Mouse (Mus musculus) heart, adult 11 months (tissue): ENCODE results near the gene Egf.

Source experiments
- DNase-seq: peaks from one replicate; pipeline ENCODE4 v3.0.0; 2022

Egf gene

GRCm38 (mm10) chr3:129714542-129715145 is 40.5 kb downstream of the Egf start:
- DNase-seq, result no peak

- DNase-seq, result no peak
Observed at GRCm38 (mm10) chr3:129708157-129708556, 47.0 kb downstream of the Egf start.

DNA sequence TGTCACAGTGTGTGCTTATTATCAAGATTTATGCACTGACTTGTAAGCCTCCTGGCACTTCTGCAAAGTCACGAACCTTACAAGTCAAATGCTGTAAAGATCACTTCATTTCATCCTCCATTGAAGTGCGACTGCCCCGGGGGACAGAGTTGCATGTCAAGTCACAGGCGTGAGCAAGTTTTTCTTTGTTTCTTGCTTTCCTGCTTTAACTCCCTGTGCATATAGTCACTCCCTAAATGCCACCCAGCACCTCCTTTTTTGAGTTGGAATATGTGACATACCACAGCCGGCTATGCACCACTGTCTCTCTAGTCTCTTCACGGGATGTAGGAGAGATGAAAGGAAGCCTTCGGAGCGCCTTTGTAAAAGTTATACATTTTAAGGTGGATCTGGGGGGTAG is 56.2 kb downstream of the Egf start:
- DNase-seq, result peak; percentile 73

DNA sequence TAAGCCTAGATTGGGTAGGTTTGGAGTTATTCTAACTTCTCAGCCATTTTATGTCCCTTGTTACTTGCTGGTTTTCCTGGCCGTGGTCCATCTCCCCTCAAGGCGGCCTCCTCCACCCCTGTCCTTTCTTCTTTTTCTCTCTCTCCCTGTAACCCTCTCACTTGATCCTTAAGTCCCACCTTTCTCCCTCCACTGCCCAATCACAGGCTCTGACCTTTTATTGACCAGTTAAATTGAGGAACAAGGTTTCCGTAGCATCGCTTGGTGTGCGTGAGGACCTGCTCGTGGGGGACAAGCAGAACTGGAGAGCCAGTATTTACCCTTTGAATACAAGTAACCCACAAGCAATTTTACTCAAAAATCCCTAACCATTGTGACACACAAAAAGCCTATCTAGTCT is 56.8 kb downstream of the Egf start:
- no peak for DNase-seq

GRCm38 (mm10) chr3:129697691-129698090 is 57.4 kb downstream of the Egf start:
- peak; percentile 56 for DNase-seq

- peak; percentile 71 for DNase-seq
Observed at GRCm38 (mm10) chr3:129695943-129696342, 59.2 kb downstream of the Egf start.

DNA sequence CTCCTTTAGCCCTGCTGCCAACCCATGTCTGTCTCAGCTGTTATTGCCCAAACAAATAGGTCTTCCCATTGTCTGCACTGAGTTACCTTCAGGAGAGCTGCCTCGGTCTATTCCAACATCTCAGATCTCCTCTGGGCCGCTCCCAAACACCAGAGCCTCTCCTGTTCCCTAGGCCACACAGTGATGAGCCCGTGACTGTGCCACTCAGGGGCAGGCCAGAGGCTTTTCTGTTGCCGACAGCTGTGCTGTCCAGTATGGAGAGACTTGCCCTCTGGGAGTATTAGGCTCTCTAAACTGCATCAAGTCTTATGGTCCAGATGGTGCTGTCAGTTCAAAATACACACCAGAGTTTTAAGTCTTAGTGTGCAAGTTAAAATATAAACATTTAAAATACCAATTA is 61.5 kb downstream of the Egf start:
- peak; percentile 55 for DNase-seq

DNA sequence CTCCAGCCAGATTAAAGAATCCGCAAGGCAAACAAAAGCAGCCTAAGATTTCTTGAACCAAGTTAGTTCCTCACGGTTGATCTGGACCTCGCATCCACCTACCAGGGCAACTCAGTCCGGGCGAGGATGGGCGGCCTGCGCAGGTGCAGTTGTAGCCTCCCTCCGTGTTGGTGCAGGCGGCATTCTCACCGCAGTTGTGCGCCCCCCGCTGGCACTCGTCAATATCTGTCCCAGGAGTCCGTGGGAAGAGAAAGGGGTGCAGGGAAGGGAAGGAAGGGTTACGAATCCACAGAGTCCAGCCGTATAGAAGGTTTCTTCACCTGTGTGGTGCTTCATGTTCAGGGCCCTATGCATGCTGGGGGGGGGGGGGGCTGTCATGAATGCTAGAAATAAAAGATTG is 62.3 kb downstream of the Egf start:
- DNase-seq, result peak; percentile 59

DNA sequence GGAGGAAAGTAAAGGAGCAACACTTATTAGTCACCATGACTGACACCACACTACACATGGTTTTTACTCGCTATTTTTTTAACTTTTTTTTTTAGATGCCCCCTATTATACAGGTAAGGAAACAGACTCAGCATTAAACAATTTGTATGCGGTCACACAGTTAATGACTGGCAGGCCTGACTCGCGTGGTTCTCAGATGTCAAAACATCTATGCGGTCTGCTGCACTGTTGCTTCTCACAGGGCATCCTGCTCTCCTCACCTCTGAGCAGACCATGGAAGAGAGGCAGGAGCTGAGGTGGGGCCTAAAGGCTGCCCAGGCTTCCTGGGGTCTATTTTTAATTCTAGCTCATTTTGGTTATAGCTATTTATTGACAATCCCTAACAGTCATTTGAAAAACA is 67.7 kb downstream of the Egf start:
- DNase-seq, result peak; percentile 60

DNA sequence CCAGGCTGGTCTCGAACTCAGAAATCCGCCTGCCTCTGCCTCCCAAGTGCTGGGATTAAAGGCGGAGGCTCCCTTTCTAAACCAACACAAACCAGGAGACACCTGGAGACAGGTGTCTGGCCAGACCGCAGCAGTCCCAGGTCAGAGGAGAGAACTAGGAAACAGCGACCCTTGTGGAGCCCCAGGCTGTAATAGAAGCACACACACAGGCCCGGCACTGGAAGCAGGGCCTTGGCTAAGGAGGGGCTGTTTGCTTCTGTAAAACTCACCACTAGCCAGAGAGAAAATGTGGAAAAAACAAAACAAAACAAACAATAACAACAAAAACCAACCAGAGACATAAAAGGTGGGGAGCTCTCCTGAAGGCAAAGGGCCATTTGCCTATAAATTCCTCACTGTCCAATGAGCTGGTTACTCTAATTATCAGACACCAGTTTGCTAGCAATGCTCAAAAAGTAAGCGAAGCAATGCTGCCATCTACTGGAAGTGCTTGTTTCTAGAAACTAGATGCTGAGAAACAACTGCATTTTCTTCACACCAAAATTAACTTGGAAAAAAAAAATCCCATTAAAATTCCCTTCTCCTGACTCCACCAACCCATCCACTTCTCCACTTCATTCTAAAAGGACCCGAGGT is 68.3 kb downstream of the Egf start:
- peak; percentile 83 for DNase-seq

GRCm38 (mm10) chr3:129686196-129686595 is 68.9 kb downstream of the Egf start:
- peak; percentile 80 for DNase-seq

DNA sequence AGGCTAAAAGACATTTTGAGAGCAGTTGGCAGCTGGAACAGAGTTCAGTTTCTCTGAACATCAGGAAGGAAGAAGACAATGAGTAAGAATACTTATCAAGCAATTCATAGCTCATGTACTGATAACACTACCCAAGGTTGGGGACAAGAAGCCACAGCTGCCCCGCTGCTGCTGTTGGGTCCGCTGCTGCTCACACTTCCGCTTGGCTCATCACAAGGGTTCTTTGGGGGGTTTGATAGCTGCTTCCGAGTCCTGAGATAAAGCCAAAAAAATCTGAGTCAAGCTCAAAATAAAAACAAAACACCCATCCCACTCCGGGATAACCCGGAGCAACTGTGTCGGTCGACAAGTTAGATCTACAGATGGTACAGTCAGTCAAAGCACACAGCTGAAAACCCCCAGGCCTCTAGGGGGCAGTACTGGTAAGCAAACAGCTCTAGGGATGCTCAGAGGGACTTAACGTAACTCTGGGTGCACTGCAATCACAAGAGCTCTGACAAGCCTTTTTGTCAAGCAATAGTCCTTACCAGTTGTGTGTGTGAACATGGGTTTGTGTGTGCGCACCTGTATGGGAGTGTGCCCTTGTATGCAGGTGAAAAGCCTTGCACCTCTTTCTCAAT is 71.9 kb downstream of the Egf start:
- DNase-seq, result peak; percentile 78

DNA sequence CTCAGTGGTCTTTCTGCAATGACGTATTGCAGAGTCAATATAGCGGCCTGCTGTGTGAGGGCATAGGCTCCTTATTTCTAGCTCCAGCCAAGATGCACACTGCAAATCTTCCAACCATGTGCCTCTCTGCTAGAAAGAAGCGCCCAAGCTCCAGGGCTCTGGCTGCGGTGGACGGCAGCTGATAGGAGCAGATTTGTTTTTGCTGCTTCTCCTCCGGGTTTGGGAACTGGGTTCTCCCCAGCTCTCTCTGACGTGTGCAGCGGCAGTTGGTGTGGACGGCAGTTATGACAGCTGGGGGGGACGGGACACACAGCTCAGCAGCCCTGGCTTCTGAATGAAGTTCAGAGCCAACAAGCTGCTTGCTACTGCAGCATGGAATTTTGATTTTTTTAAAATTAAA is 72.7 kb downstream of the Egf start:
- DNase-seq, result peak; percentile 93

DNA sequence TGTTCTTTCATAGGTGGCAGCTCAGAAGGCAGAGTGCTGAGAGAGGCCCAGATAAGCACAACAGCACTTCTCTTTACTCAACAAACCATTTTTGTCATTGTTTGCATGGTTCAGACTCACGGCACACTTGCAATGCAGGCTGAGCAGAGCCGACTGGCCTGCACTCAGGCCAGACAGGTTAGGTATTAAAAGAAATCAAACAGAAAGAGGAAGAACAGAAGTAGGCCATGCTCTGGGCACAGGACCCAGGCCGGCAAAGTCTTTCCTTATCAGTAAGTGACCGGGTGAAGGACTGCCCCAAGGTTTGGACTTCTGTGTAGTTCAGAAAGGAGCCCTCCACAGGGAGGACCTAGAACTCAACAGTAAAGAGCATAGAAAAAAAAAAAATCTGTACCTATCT is 73.3 kb downstream of the Egf start:
- peak; percentile 60 for DNase-seq

DNA sequence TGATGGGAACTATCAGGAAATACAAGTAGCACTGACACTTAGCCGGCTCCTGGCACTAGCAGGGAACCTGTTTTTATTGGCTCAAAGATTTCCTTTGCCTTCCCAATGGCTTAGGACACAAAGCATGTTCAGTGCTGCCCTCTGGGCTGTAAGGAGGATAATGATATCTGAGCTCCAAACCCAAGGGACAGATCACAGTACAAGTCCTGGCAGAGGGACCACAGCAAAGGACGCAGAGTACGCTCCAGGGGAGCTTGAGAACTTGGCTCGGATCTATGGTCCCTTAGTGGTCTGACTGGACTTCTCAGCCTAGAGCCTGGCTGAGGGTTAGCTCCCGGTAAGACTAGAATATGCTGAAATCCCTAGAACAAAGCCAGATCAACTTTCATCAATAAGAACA is 74.9 kb downstream of the Egf start:
- peak; percentile 98 for DNase-seq

GRCm38 (mm10) chr3:129675923-129676322 is 79.2 kb downstream of the Egf start:
- DNase-seq, result peak; percentile 56

GRCm38 (mm10) chr3:129663906-129664305 is 91.2 kb downstream of the Egf start:
- no peak for DNase-seq

DNA sequence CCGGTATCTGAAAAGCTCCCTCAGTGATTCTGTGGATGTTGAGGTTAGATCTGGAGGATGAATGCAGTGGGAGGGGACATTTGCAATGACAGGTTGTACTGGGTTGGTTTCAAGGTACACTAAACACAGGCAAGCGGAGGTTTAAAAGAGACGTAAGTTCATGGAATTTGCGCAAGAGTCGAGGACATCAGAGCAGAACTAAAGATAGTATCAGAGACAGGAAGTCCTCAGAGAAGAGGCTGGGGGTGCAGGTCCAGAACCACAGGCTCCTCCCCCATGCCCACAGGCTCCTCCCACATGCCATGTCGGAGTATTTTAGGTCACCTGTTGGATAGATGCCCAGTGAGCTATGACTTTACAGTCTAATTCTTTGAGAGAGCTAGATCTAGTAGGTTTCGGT is 96.3 kb downstream of the Egf start:
- DNase-seq, result peak; percentile 68

GRCm38 (mm10) chr3:129657775-129658174 is 97.3 kb downstream of the Egf start:
- peak; percentile 89 for DNase-seq

- peak; percentile 54 for DNase-seq
Observed at GRCm38 (mm10) chr3:129657222-129657621, 97.9 kb downstream of the Egf start.

- peak; percentile 66 for DNase-seq
Observed at GRCm38 (mm10) chr3:129656540-129656939, 98.6 kb downstream of the Egf start.

DNA sequence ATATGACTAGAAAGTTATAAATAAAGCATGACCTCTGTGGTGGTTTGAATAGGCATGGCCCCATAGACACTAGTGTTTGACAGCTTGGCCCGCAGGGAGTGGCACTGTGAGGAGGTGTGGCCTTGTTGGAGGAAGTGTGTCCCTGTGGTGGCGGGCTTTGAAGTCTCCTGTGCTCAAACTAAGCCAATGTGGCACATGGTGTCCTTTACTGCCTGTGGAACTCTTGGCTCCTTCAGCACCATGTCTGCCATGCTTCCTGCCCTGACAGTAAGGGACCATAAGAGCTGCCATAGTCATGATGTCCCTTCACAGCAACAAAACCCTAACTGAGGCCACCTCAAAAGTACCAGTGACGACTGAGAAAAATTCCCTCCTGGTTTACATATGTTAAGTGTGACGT is 102.6 kb downstream of the Egf start:
- peak; percentile 72 for DNase-seq

- no peak for DNase-seq
Observed at GRCm38 (mm10) chr3:129651765-129652164, 103.4 kb downstream of the Egf start.

DNA sequence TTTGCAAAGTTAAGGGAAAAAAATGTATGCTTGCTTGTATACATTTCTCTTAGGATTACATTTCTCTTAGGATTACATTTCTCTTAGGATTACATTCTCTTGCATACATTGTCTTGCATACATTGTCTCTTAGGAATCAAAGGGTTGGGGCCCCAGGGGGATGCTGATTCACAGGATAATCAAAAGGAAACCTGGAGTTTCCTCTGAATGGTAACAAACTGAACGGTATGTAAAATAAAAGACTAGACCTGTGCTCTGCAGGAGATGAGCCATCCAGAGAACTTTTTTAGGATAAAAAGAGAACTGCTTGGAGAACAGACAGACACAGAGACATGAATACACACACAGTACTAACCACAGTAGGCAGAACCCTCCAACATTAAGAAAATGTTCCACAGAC is 104.2 kb downstream of the Egf start:
- DNase-seq, result no peak

DNA sequence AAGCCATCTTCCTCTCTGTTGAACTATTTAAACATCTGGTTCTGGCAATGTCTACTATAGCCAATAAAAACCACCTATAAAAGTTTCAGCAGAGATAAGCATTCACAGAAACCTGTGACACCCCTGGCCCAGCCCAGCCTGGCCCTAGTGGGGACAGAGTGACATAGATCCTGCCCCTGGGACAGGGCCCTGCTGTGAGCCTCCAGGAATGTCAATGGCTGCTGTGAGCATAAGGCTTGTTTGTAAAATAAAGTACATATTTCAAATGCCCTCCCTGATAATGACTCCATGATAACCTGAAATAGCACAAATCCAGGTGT is 104.9 kb downstream of the Egf start:
- DNase-seq, result no peak
